Mouse (Mus musculus) splenic B cell, adult 2 months (primary cell): ENCODE measurements around the gene Dbh.
A peak's percentile ranks its signal among the peaks of the same experiment; 100 is the strongest.

Experiments
- DNase-seq: peaks from one replicate; pipeline ENCODE4 v3.0.0-alpha.2; 2011; ENCODE audit warnings: low read depth, low spot score
- H3K27me3 ChIP-seq: 2 replicates; pipeline ENCODE4 v1.6.1; 2012; ENCODE audit warnings: mild to moderate bottlenecking, low read length, moderate library complexity, mixed read lengths; ENCODE audit not compliant: control insufficient read depth, poor library complexity, insufficient read depth, severe bottlenecking
- H3K36me3 ChIP-seq: 2 replicates; pipeline ENCODE4 v1.6.1; 2012; ENCODE audit warnings: mild to moderate bottlenecking, low read length, moderate library complexity, mixed read lengths; ENCODE audit not compliant: control insufficient read depth, poor library complexity, insufficient read depth, severe bottlenecking

Gene Dbh

DNA sequence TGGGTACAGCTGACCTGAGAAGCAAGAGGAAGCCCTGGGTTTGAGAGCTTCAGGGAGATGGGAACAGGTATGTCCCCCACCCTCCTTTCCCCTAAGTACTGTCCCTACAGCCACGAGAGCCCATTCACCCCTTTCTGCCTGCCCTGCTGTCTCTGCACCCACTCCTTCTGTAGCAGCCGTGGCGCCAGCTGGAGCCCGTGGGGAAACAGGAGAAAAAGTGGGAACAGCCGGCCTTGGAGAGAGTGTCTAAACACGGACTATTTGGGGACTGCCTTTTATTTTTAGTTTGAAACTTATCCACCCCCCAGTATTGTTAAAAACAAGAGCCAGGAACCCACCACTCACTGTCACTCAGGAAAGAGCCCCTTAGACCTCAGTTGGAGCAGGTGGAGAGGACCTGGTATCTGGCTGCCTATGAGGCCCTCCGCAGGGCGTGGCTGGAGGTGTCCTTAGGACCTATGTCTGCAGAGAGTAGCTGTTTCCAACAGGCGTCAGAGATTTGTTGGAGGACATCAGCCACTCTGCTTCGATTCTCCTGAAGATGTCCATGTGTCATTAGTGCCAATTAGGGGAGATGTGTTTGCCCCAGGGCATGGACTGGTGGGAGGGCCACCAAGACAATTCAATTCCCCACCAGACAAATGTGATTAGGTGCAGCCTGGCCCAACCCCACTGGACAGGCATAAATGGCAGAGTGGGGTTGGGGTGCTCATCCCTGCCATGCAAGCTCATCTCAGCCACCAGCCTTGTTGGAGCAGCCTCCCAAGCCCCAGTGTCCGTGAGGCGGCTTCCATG is at the start of gene Dbh:
Gene Dbh, plus strand, starts transcription at position 438 of the 795 bp plus-strand sequence.
- Histone ChIP-seq H3K27me3 (no peaks in the 10 kb centered on the region), H3K36me3 (no peaks in the 10 kb centered on the region)
- DNase-seq: no peak

DNA sequence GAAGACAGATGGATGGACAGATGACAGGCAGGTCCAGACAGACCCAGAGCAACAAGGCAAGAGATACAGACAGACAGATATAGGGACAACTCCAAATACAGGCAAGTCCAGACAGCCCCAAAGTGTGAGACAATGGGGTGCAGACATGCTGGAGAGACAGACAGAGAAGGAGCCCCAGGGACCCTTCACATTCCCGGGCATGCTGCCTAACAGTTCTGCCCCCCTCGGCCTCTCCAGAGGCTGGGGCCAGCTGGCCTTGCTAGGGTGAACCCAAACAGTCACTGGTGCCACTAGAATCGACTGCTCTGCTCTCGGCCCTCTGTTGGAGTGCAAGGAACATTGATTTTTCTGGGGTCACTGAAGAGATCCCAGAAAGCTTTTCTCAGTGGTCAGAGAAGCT is 46.6 kb upstream of the Dbh start:
- no peak for DNase-seq
- H3K27me3 ChIP-seq: no peaks in the 10 kb centered on the region
- H3K36me3 ChIP-seq: no peaks in the 10 kb centered on the region

GRCm38 (mm10) chr2:27119766-27120165 is 45.3 kb upstream of the Dbh start:
- H3K27me3 ChIP-seq: no peaks in the 10 kb centered on the region
- no peak for DNase-seq
- H3K36me3 ChIP-seq: no peaks in the 10 kb centered on the region

DNA sequence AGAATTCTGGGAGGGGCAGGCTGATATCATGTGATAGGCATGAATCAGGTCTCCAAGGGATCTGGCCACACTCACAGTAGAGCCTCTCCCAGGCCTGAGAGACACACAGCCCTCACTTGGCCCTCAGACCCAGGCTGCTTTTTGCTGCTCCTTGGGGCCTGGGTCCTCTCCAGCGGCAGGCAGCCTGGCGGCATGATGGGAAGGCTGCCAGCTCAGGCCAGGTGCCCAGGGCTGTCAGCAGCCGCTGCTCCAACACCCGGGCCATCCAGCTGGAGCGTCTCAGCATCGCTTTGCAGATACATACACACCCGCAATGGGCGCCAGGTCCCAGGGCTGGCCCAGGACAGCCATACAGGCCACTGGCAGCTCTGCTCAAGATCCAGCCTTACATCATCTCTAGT is 44.8 kb upstream of the Dbh start:
- Histone ChIP-seq H3K27me3 (no peaks in the 10 kb centered on the region), H3K36me3 (no peaks in the 10 kb centered on the region)
- no peak for DNase-seq

- DNase-seq: peak; percentile 88
- H3K36me3 ChIP-seq: no peaks in the 10 kb centered on the region
- no peaks in the 10 kb centered on the region for H3K27me3 ChIP-seq
Measured at GRCm38 (mm10) chr2:27121626-27122355, 43.2 kb upstream of the Dbh start.

- Histone ChIP-seq H3K36me3 (no peaks in the 10 kb centered on the region), H3K27me3 (no peaks in the 10 kb centered on the region)
- peak; percentile 21 for DNase-seq
Measured at GRCm38 (mm10) chr2:27122578-27122977, 42.5 kb upstream of the Dbh start.

GRCm38 (mm10) chr2:27123121-27123520 is 41.9 kb upstream of the Dbh start:
- H3K27me3 ChIP-seq: no peaks in the 10 kb centered on the region
- DNase-seq: no peak
- no peaks in the 10 kb centered on the region for H3K36me3 ChIP-seq

DNA sequence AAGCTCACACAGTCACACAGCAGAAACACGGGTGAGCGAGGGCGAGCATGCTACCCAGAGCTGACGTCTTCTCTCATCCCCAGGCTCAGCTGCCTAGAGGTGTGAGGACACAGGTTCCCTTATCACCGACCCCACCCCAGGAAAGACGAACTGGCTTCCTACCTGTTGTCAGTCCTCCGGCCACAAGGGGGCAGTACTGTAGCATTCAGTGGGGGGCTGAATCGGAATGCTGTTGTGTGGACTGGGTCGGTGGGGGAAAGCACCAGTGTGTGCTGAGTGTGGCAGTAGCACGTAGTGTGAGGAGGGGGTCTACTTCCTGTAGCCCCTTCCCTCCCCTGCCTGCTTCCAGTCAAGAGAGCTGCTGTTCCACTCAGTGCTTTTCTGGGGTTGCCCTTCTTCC is 39.1 kb upstream of the Dbh start:
- peak; percentile 74 for DNase-seq
- Histone ChIP-seq H3K27me3 (no peaks in the 10 kb centered on the region), H3K36me3 (no peaks in the 10 kb centered on the region)

DNA sequence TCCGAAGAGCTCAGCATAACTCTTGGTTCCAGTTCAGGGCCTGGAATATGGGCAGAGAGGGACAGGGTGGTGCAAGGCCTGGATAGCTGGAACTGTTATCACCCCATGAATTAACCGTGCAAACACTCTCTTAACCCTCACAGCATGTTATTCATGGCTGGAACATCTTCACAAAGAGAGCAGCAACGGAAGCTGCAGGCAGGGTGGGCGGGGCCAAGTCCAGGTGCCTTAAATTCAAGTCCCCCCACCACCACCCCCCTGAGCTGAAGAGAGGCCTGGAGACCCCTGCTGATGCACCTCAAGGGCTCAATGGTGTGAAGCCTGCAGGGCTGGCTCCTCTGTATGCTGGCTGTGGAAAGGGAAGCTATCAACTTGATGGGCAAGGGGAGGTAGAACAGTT is 38.5 kb upstream of the Dbh start:
- no peak for DNase-seq
- Histone ChIP-seq H3K27me3 (no peaks in the 10 kb centered on the region), H3K36me3 (no peaks in the 10 kb centered on the region)

DNA sequence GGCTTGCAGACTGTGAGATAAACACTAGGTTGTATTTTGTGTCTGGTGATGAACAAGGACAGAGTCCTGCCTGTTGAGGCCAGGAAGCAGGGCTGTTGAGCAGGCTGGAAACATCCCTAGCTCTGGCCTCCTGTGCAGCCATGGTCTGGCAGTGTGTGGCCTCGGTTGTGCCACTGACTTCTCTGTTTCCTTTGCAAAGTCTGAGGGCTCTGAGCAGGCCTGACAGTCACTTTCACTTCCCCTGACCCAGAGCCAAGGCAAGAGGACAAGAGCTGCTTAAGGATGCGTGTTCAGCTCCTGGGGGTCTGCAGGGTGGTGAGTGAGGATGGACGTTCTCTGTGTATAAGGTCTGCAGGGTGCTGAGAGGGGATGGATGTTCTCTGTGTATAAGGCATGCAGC is 36.0 kb upstream of the Dbh start:
- H3K36me3 ChIP-seq: no peaks in the 10 kb centered on the region
- peak; percentile 48 for DNase-seq

DNA sequence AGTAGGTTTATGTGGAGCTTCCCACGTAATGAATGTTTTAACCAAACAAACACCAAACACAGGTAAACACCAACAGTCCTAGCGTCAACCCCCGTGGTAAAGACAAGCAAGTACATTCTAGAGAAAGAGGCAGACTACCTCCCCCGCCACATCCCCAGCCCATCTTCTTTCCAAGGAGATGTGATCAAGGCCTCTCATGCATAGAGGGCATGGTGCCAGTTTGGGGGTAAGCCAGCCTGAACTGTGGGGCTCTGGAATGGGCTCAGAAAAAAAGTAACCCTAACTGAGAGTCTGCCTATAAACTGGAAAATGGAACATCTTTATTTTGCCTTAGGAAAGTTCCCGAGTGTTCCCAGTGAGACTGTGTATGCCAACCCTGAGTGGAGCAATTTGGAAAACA is 29.1 kb upstream of the Dbh start:
- H3K36me3 ChIP-seq: no peaks in the 10 kb centered on the region
- no peaks in the 10 kb centered on the region for H3K27me3 ChIP-seq
- DNase-seq: no peak

More for the DNA sequence above, 36.0 kb upstream of the Dbh start:
- H3K27me3 ChIP-seq: no peaks in the 10 kb centered on the region

GRCm38 (mm10) chr2:27136336-27136735 is 28.7 kb upstream of the Dbh start:
- no peaks in the 10 kb centered on the region for H3K27me3 ChIP-seq
- DNase-seq: no peak
- H3K36me3 ChIP-seq: no peaks in the 10 kb centered on the region

DNA sequence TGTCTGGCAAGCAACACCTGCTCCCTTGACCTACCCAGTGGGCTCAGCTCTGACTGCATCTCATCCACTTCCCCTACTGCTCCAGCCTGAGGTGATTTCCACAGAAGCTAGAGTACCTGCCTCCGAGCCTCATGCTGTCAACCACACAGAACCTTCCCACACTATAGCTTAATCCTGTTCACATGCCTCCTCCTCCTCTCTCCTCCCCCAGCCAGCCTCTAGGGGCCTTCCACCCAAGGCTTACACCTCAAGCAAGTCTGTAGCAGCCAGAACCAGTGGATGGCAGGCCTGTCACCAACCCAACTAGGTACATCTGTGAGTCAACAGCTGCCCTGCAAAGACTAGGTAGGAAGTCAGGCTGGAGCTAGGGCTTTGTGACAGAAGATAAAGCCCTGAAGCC is 28.2 kb upstream of the Dbh start:
- no peak for DNase-seq
- H3K27me3 ChIP-seq: no peaks in the 10 kb centered on the region
- H3K36me3 ChIP-seq: no peaks in the 10 kb centered on the region

- Histone ChIP-seq H3K36me3 (no peaks in the 10 kb centered on the region), H3K27me3 (no peaks in the 10 kb centered on the region)
- no peak for DNase-seq
Measured at GRCm38 (mm10) chr2:27138356-27138755, 26.7 kb upstream of the Dbh start.

GRCm38 (mm10) chr2:27141950-27142693 is 22.9 kb upstream of the Dbh start, which contains the start of gene Fam163b:
Fam163b (minus strand) TSS chr2:27142491.
- H3K27me3 ChIP-seq: no peaks in the 10 kb centered on the region
- peak; percentile 48 for DNase-seq
- no peaks in the 10 kb centered on the region for H3K36me3 ChIP-seq
